ENCODE assay signal across 22 mouse cellular contexts in the genomic region with DNA sequence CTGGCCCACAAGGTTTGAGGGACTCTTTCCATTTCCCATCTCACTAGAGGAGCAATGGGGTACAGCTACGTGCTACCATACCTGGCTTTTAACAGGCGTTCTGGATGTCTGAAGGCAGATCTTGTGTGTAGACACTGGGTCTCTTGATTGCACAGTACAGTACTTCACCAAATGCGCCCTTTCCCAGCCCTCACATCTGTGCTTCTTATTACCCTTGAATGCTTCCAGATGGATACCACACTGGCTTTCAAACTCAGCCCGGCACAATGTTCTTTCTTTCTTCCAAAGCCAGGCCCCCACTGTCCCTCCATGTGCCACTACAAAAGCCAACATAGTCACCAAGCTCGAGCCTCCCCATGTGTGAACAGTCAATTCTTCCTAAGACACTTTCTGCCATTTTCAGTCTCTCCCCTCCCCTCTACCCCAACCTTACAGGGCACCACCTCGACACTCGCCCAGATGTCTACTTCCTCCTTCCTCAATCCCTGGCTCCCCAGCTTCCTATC. TPM values are rescaled to one million over a fixed set of nuclear protein-coding genes. Genes with fewer than 3 reads are reported as not detected.
DNase-seq lines count a peak whose midpoint lies in the region; ATAC-seq lines count a peak whose summit lies in the region.
"Had no signal": no experiment of that assay in that cellular context is flagged by ENCODE, and none has a peak within 500 bp of the region (broad histone marks: within the 10 kb centered on the region; RNA-seq: fewer than 3 reads in every experiment).

No protein-coding gene starts in this region.

- no peak overlapping the region for H3K9ac ChIP-seq in embryonic facial prominence, embryonic 15.5 days
- H3K9ac ChIP-seq in limb, embryonic 13.5 days = no peak overlapping the region
- H3K9ac ChIP-seq: forebrain, postnatal 0 days; liver, embryonic 15.5 days; lung, embryonic 15.5 days had no signal

- H3K4me1 ChIP-seq in embryonic facial prominence, embryonic 15.5 days = no peaks in the 10 kb centered on the region
- peaks cover 23% of the 10 kb centered on the region for H3K4me1 ChIP-seq in limb, embryonic 13.5 days

- H3K27ac ChIP-seq in embryonic facial prominence, embryonic 15.5 days (replicated peaks) = no peak overlapping the region
- H3K27ac ChIP-seq in limb, embryonic 13.5 days = peak overlapping the region; percentile 29; the same call in 1 of the 2 replicates
- H3K27ac ChIP-seq: heart, embryonic 10.5 days; hindbrain, embryonic 10.5 days; liver, embryonic 15.5 days; lung, embryonic 15.5 days had no signal

- WGBS in embryonic facial prominence, embryonic 15.5 days = 36% methylated on average over 7 of the region's 7 CpGs
- 23% methylated on average over 7 of the region's 7 CpGs for WGBS in limb, embryonic 13.5 days

- H3K27me3 ChIP-seq in embryonic facial prominence, embryonic 15.5 days = no peaks in the 10 kb centered on the region
- no peaks in the 10 kb centered on the region for H3K27me3 ChIP-seq in limb, embryonic 13.5 days
- H3K27me3 ChIP-seq: liver, embryonic 15.5 days; lung, embryonic 15.5 days had no signal

- H3K36me3 ChIP-seq in embryonic facial prominence, embryonic 15.5 days = no peaks in the 10 kb centered on the region
- H3K36me3 ChIP-seq in limb, embryonic 13.5 days = no peaks in the 10 kb centered on the region
- H3K36me3 ChIP-seq: heart, embryonic 10.5 days; hindbrain, embryonic 10.5 days; liver, embryonic 15.5 days; lung, embryonic 15.5 days had no signal

- DNase-seq in embryo, embryonic 10 days (ENCODE audit: low spot score) = peak; percentile 28
- DNase-seq in embryo, embryonic 9.5 days (ENCODE audit: extremely low spot score) = no peak
- peak; percentile 53 for DNase-seq in embryo, embryonic 11 days
- DNase-seq in heart, postnatal 4 days = no peak
- DNase-seq in thymus, postnatal 14 days = no peak
- no peak for DNase-seq in lung, postnatal 4 days
- DNase-seq: adrenal gland, postnatal 14 days; cerebellum, adult 8-10 months; forebrain, postnatal 0 days; layer of hippocampus, adult 9-11 months; left cerebral cortex, postnatal 4 days had no signal

- no peak overlapping the region for H3K4me3 ChIP-seq in embryonic facial prominence, embryonic 15.5 days (replicated peaks)
- no peak overlapping the region for H3K4me3 ChIP-seq in limb, embryonic 13.5 days
- H3K4me3 ChIP-seq: heart, embryonic 10.5 days; hindbrain, embryonic 10.5 days; liver, embryonic 15.5 days; lung, embryonic 15.5 days had no signal

- H3K4me2 ChIP-seq in embryonic facial prominence, embryonic 15.5 days (replicated peaks) = no peak overlapping the region
- no peak overlapping the region for H3K4me2 ChIP-seq in limb, embryonic 13.5 days (replicated peaks)
- H3K4me2 ChIP-seq: liver, embryonic 15.5 days; lung, embryonic 15.5 days; midbrain, embryonic 11.5 days had no signal

- ATAC-seq in embryonic facial prominence, embryonic 15.5 days (ENCODE audit: insufficient number of reproducible peaks, low FRiP score, low TSS enrichment, low read depth) = peak; percentile 40; the same call in 1 of the 2 replicates
- no peak for ATAC-seq in limb, embryonic 13.5 days (ENCODE audit: low FRiP score, low read depth)
- ATAC-seq: forebrain, postnatal 0 days; intestine, postnatal 0 days had no signal

- H3K9me3 ChIP-seq in embryonic facial prominence, embryonic 15.5 days (replicated peaks) = no peaks in the 10 kb centered on the region
- H3K9me3 ChIP-seq in limb, embryonic 13.5 days = no peaks in the 10 kb centered on the region
- H3K9me3 ChIP-seq: heart, embryonic 10.5 days; hindbrain, embryonic 10.5 days; liver, embryonic 15.5 days; lung, embryonic 15.5 days had no signal

RNA-seq across cellular contexts. Expression of a gene that starts 3.3 kb away (rescaled TPM):
- 0.44 and 0.89 TPM in 2 replicates for polyA plus RNA-seq in embryonic facial prominence, embryonic 15.5 days (2015; fragmentation: Nextera tagmentation; extraction: Ambion mirVana)
- 0.25 TPM in 1 of 2 replicates, not detected in the other for polyA plus RNA-seq in limb, embryonic 13.5 days (2015; fragmentation: Nextera tagmentation; extraction: Ambion mirVana)
- total RNA-seq in heart, postnatal 4 days (2021) = 10 to 100 TPM; 10.3 to 13.9 TPM
- total RNA-seq: forebrain, postnatal 0 days; midbrain, postnatal 0 days; neutrophil, adult 5-6 weeks had no signal
- polyA plus RNA-seq: forebrain, embryonic 11.5 days; forebrain, postnatal 0 days; hindbrain, embryonic 10.5 days; midbrain, embryonic 11.5 days; midbrain, postnatal 0 days had no signal

Comparison
In these comparisons a context has a peak if more than half of its experiments do, and no peak if none do; other contexts are left out.
1. DNase-seq: peak in embryo, embryonic 10 days (single experiment) and embryo, embryonic 11 days (single experiment); none in embryo, embryonic 9.5 days (single experiment), heart, postnatal 4 days (single experiment), thymus, postnatal 14 days (single experiment) and lung, postnatal 4 days (0 of 2).